In the genomic region with DNA sequence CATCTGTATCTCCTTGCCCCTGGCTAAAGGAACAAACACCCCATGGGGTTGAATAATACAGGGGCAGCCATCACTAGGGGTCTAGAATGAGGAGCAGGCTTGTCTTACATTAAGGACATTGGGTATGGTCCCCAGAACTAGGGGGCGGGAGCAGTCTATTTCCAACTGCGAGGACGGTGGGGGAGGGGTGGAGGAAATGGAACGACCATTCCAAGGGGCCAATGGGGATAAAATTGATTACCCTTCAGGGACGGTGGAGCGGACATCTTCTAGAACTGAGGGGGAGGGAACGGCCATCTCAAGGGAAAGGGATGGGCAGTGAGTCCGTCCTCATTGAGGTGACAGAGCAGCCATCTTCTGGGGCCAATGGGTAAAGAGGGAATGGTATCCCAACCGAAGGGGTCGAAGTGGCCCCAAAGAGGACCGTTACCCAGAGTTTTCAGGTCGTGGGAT, we compare ENCODE assay signal across 7 mouse cellular contexts. TPM values are rescaled to one million over a fixed set of nuclear protein-coding genes. Genes with fewer than 3 reads are reported as not detected.
DNase-seq lines count a peak whose midpoint lies in the region; ATAC-seq and TF ChIP-seq lines count a peak whose summit lies in the region.

No protein-coding gene starts in this region.

- peak overlapping the region; percentile 69 for H3K4me3 ChIP-seq in cortical plate, adult 2 months (ENCODE audit: insufficient read depth, low read length)
- peak overlapping the region; percentile 67 for H3K4me3 ChIP-seq in forebrain, embryonic 14.5 days (ENCODE audit: low read depth, low read length)
- peak overlapping the region; percentile 73 for H3K4me3 ChIP-seq in liver, embryonic 15.5 days (replicated peaks)

- TF ChIP-seq CTCF in cortical plate, adult 2 months (IDR thresholded peaks at IDR 0.05; ENCODE audit: extremely low read depth, insufficient read depth, low read length): no peak

- no peaks in the 10 kb centered on the region for H3K9me3 ChIP-seq in forebrain, embryonic 14.5 days (replicated peaks; ENCODE audit: control insufficient read depth, low read length)
- H3K9me3 ChIP-seq in liver, embryonic 15.5 days (replicated peaks): no peaks in the 10 kb centered on the region

- 0% methylated on average over 12 of the region's 12 CpGs for WGBS in forebrain, embryonic 14.5 days
- WGBS in liver, embryonic 15.5 days (ENCODE audit: insufficient replicate concordance): under 1% methylated on average over 12 of the region's 12 CpGs

- H3K9ac ChIP-seq in forebrain, embryonic 14.5 days (ENCODE audit: low read length): peak overlapping the region; percentile 73
- peak overlapping the region; percentile 81 for H3K9ac ChIP-seq in liver, embryonic 15.5 days

- H3K27ac ChIP-seq in cortical plate, adult 2 months (ENCODE audit: insufficient read depth, low read length): no peak overlapping the region
- H3K27ac ChIP-seq in forebrain, embryonic 14.5 days (ENCODE audit: low read depth, low read length): peak overlapping the region; percentile 17; the same call in 1 of the 2 replicates
- peak overlapping the region; percentile 96 for H3K27ac ChIP-seq in liver, embryonic 15.5 days (replicated peaks)

- no peak for TF ChIP-seq POLR2A in cortical plate, adult 2 months (IDR thresholded peaks at IDR 0.05; ENCODE audit: extremely low read depth, insufficient read depth, low read length)

- peak; percentile 38 for ATAC-seq in forebrain, embryonic 14.5 days
- ATAC-seq in liver, embryonic 15.5 days (ENCODE audit: insufficient read depth): peak; percentile 6

- peaks cover 39% of the 10 kb centered on the region for H3K36me3 ChIP-seq in forebrain, embryonic 14.5 days (ENCODE audit: control insufficient read depth, insufficient read depth, low read length)
- H3K36me3 ChIP-seq in liver, embryonic 15.5 days (replicated peaks): peaks cover 44% of the 10 kb centered on the region

- peaks cover 7% of the 10 kb centered on the region; the same call in 1 of the 2 replicates for H3K4me1 ChIP-seq in cortical plate, adult 2 months (ENCODE audit: control insufficient read depth, insufficient read depth, low read length)
- peaks cover 16% of the 10 kb centered on the region for H3K4me1 ChIP-seq in forebrain, embryonic 14.5 days (ENCODE audit: control insufficient read depth, insufficient read depth, low read length)
- H3K4me1 ChIP-seq in liver, embryonic 15.5 days (replicated peaks): peaks cover 58% of the 10 kb centered on the region

- no peaks in the 10 kb centered on the region for H3K27me3 ChIP-seq in forebrain, embryonic 14.5 days (replicated peaks; ENCODE audit: control insufficient read depth, insufficient read depth, low read length)
- no peaks in the 10 kb centered on the region for H3K27me3 ChIP-seq in liver, embryonic 15.5 days

- intact Hi-C loops in left cerebral cortex, postnatal 4 days (cut with DNase I): no loop called here

- H3K4me2 ChIP-seq in forebrain, embryonic 14.5 days (ENCODE audit: low read length): peak overlapping the region; percentile 71
- H3K4me2 ChIP-seq in liver, embryonic 15.5 days: peak overlapping the region; percentile 84

- peak; percentile 42 for DNase-seq in left cerebral cortex, postnatal 4 days
- no peak for DNase-seq in left cerebral cortex, adult 18-20 months (ENCODE audit: low spot score in 2 of 2)
- peak; percentile 17 for DNase-seq in forebrain, embryonic 14.5 days (ENCODE audit: low spot score)
- no peak for DNase-seq in layer of hippocampus, adult 9-10 months (ENCODE audit: low spot score)
- no peak for DNase-seq in urinary bladder, postnatal 10 days (ENCODE audit: low spot score)

RNA-seq across cellular contexts. Expression of gene Lrrc29, which starts 0.4 kb away (rescaled TPM):
- 1 to 10 TPM; 4.0 to 5.0 TPM for total RNA-seq in left cerebral cortex, postnatal 4 days (2021)
- total RNA-seq in left cerebral cortex, adult 18-20 months (2021): 1 to 10 TPM; 4.5 to 4.8 TPM
- 3.7 and 4.3 TPM in 2 replicates for polyA plus RNA-seq in cortical plate, adult 2 months (2012; rRNA removed)
- 0.67 and 0.93 TPM in 2 replicates for polyA plus RNA-seq in forebrain, embryonic 14.5 days (2014; fragmentation: Nextera tagmentation; extraction: Ambion mirVana)
- polyA plus RNA-seq in liver, embryonic 15.5 days (2015; fragmentation: Nextera tagmentation; extraction: Ambion mirVana): 10.4 and 11.8 TPM in 2 replicates

RNA-seq across cellular contexts. Expression of gene Tmem208, which starts 0.5 kb away (rescaled TPM):
- total RNA-seq in left cerebral cortex, postnatal 4 days (2021): 10 to 100 TPM; 53.7 to 58.3 TPM
- 10 to 100 TPM; 37.1 to 37.4 TPM for total RNA-seq in left cerebral cortex, adult 18-20 months (2021)
- 71.5 and 78.1 TPM in 2 replicates for polyA plus RNA-seq in cortical plate, adult 2 months (2012; rRNA removed)
- polyA plus RNA-seq in forebrain, embryonic 14.5 days (2014; fragmentation: Nextera tagmentation; extraction: Ambion mirVana): 130 and 141 TPM in 2 replicates
- 91.2 and 91.8 TPM in 2 replicates for polyA plus RNA-seq in liver, embryonic 15.5 days (2015; fragmentation: Nextera tagmentation; extraction: Ambion mirVana)

RNA-seq across cellular contexts. Expression of gene Elmo3, which starts 20.3 kb away (rescaled TPM):
- total RNA-seq in left cerebral cortex, postnatal 4 days (2021): 1 to 10 TPM in 1 of 2 experiments, under 1 TPM in 1; 0.85 to 1.1 TPM
- total RNA-seq in left cerebral cortex, adult 18-20 months (2021): 1 to 10 TPM; 1.4 to 1.8 TPM
- 2.4 and 2.9 TPM in 2 replicates for polyA plus RNA-seq in cortical plate, adult 2 months (2012; rRNA removed)
- 0.70 and 0.82 TPM in 2 replicates for polyA plus RNA-seq in forebrain, embryonic 14.5 days (2014; fragmentation: Nextera tagmentation; extraction: Ambion mirVana)
- 3.4 and 4.4 TPM in 2 replicates for polyA plus RNA-seq in liver, embryonic 15.5 days (2015; fragmentation: Nextera tagmentation; extraction: Ambion mirVana)

RNA-seq across cellular contexts. Expression of gene Fhod1, which starts 22.1 kb away (rescaled TPM):
- 1 to 10 TPM; 2.8 to 3.6 TPM for total RNA-seq in left cerebral cortex, postnatal 4 days (2021)
- total RNA-seq in left cerebral cortex, adult 18-20 months (2021): 1 to 10 TPM; 3.1 to 3.3 TPM
- 3.4 and 3.5 TPM in 2 replicates for polyA plus RNA-seq in cortical plate, adult 2 months (2012; rRNA removed)
- polyA plus RNA-seq in forebrain, embryonic 14.5 days (2014; fragmentation: Nextera tagmentation; extraction: Ambion mirVana): 0.39 and 0.48 TPM in 2 replicates
- polyA plus RNA-seq in liver, embryonic 15.5 days (2015; fragmentation: Nextera tagmentation; extraction: Ambion mirVana): 0.53 and 0.70 TPM in 2 replicates

RNA-seq across cellular contexts. Expression of gene Slc9a5, which starts 23.0 kb away (rescaled TPM):
- 10 to 100 TPM; 32.6 to 37.0 TPM for total RNA-seq in left cerebral cortex, postnatal 4 days (2021)
- total RNA-seq in left cerebral cortex, adult 18-20 months (2021): 10 to 100 TPM; 31.1 to 35.6 TPM
- 33.7 and 33.8 TPM in 2 replicates for polyA plus RNA-seq in cortical plate, adult 2 months (2012; rRNA removed)
- polyA plus RNA-seq in forebrain, embryonic 14.5 days (2014; fragmentation: Nextera tagmentation; extraction: Ambion mirVana): 3.8 and 6.9 TPM in 2 replicates
- 0.13 TPM in 2 replicates for polyA plus RNA-seq in liver, embryonic 15.5 days (2015; fragmentation: Nextera tagmentation; extraction: Ambion mirVana)

Comparison
In these comparisons a context has a peak if more than half of its experiments do, and no peak if none do; other contexts are left out.
1. DNase-seq: peak in left cerebral cortex, postnatal 4 days (single experiment) and forebrain, embryonic 14.5 days (single experiment); none in left cerebral cortex, adult 18-20 months (0 of 2), layer of hippocampus, adult 9-10 months (single experiment) and urinary bladder, postnatal 10 days (single experiment).
2. Peak in every context shown above with its lines, with median percentiles within 50 percentile points of each other: H3K4me3 ChIP-seq.